Mouse (Mus musculus) stomach, postnatal 0 days (tissue): Measurements from ENCODE around the gene Krt13.

ENCODE experiments used
- CTCF ChIP-seq: IDR thresholded peaks from 2 replicates; pipeline ENCODE4 v1.5.1; 2016; ENCODE audit warnings: antibody characterized with exemption, low read depth, mild to moderate bottlenecking, moderate library complexity
- EP300 ChIP-seq: optimal IDR thresholded peaks from 2 replicates; pipeline ENCODE3; 2016; ENCODE audit warnings: antibody characterized with exemption

GRCm38 (mm10) chr11:100100391-100100790 lies 21.0 kb downstream of the Krt13 start:
- no peak for TF ChIP-seq EP300
- TF ChIP-seq CTCF, result no peak
